In genomic region chr9:100266528-100267387, GRCm38 (mm10) we compare ENCODE assay signal across 15 mouse cellular contexts.
A peak's percentile ranks its signal among the peaks of the same experiment; 100 is the strongest.
DNase-seq lines count a peak whose midpoint lies in the region; ATAC-seq and TF ChIP-seq lines count a peak whose summit lies in the region.
"Had no signal": no experiment of that assay in that cellular context is flagged by ENCODE, and none has a peak within 500 bp of the region (broad histone marks: within the 10 kb centered on the region; RNA-seq: fewer than 3 reads in every experiment).

No protein-coding gene starts in this region.

- peak overlapping the region; percentile 25 for H3K4me3 ChIP-seq in forebrain, embryonic 13.5 days
- 0 out of 2 replicates have a peak overlapping the region, but pooled peaks have one; percentile 4 for H3K4me3 ChIP-seq in hindbrain, postnatal 0 days (ENCODE audit: low read length)
- H3K4me3 ChIP-seq in neural tube, embryonic 14.5 days (ENCODE audit: low read depth, low read length) = no peak overlapping the region
- H3K4me3 ChIP-seq: embryonic facial prominence, embryonic 15.5 days; liver, embryonic 15.5 days; stomach, embryonic 15.5 days had no signal

- no peak overlapping the region for H3K27ac ChIP-seq in forebrain, embryonic 13.5 days
- H3K27ac ChIP-seq in hindbrain, postnatal 0 days = no peak overlapping the region
- no peak overlapping the region for H3K27ac ChIP-seq in neural tube, embryonic 14.5 days (ENCODE audit: low read depth, low read length)
- H3K27ac ChIP-seq: embryonic facial prominence, embryonic 15.5 days; liver, embryonic 15.5 days; stomach, embryonic 15.5 days had no signal

- ATAC-seq in forebrain, embryonic 13.5 days = no peak
- no peak for ATAC-seq in hindbrain, postnatal 0 days
- ATAC-seq in neural tube, embryonic 14.5 days (ENCODE audit: low read depth) = no peak
- ATAC-seq in frontal cortex, adult (ENCODE audit: low TSS enrichment) = no peak
- ATAC-seq: intestine, postnatal 0 days had no signal

- TF ChIP-seq CTCF in hindbrain, postnatal 0 days (IDR thresholded peaks at IDR 0.05; ENCODE audit: low read depth) = no peak

- WGBS in forebrain, embryonic 13.5 days = 2% methylated on average over 16 of the region's 16 CpGs
- 20% methylated on average over 16 of the region's 16 CpGs for WGBS in hindbrain, postnatal 0 days
- WGBS in neural tube, embryonic 14.5 days = 14% methylated on average over 16 of the region's 16 CpGs

- H3K4me1 ChIP-seq in forebrain, embryonic 13.5 days = peaks cover 22% of the 10 kb centered on the region
- no peaks in the 10 kb centered on the region for H3K4me1 ChIP-seq in hindbrain, postnatal 0 days (ENCODE audit: insufficient read depth, low read length)
- H3K4me1 ChIP-seq in neural tube, embryonic 14.5 days (ENCODE audit: control insufficient read depth, insufficient read depth, low read length) = 0 out of 2 replicates have a peak, but pooled peaks cover 5% of the 10 kb centered on the region
- H3K4me1 ChIP-seq: embryonic facial prominence, embryonic 15.5 days; liver, embryonic 15.5 days; stomach, embryonic 15.5 days had no signal

- H3K9me3 ChIP-seq in forebrain, embryonic 13.5 days (replicated peaks) = no peaks in the 10 kb centered on the region
- no peaks in the 10 kb centered on the region for H3K9me3 ChIP-seq in hindbrain, postnatal 0 days (ENCODE audit: low read length)
- H3K9me3 ChIP-seq in neural tube, embryonic 14.5 days (ENCODE audit: control insufficient read depth, low read length) = no peaks in the 10 kb centered on the region
- H3K9me3 ChIP-seq: embryonic facial prominence, embryonic 15.5 days; liver, embryonic 15.5 days; stomach, embryonic 15.5 days had no signal

- H3K27me3 ChIP-seq in forebrain, embryonic 13.5 days = peaks cover 33% of the 10 kb centered on the region
- H3K27me3 ChIP-seq in hindbrain, postnatal 0 days (ENCODE audit: insufficient read depth, low read length) = peaks cover 4% of the 10 kb centered on the region; the same call in 1 of the 2 replicates
- no peaks in the 10 kb centered on the region for H3K27me3 ChIP-seq in neural tube, embryonic 14.5 days (ENCODE audit: control insufficient read depth, insufficient read depth, low read length)
- H3K27me3 ChIP-seq: embryonic facial prominence, embryonic 15.5 days; liver, embryonic 15.5 days; stomach, embryonic 15.5 days had no signal

- H3K36me3 ChIP-seq in forebrain, embryonic 13.5 days (ENCODE audit: poor library complexity, severe bottlenecking) = no peaks in the 10 kb centered on the region
- no peaks in the 10 kb centered on the region for H3K36me3 ChIP-seq in hindbrain, postnatal 0 days (ENCODE audit: insufficient read depth, low read length)
- H3K36me3 ChIP-seq in neural tube, embryonic 14.5 days (ENCODE audit: control insufficient read depth, insufficient read depth, low read length) = no peaks in the 10 kb centered on the region
- H3K36me3 ChIP-seq: embryonic facial prominence, embryonic 15.5 days; liver, embryonic 15.5 days; stomach, embryonic 15.5 days had no signal

- H3K9ac ChIP-seq in forebrain, embryonic 13.5 days = peak overlapping the region; percentile 26; the same call in 1 of the 2 replicates
- H3K9ac ChIP-seq in hindbrain, postnatal 0 days (replicated peaks; ENCODE audit: low read length) = no peak overlapping the region
- no peak overlapping the region for H3K9ac ChIP-seq in neural tube, embryonic 14.5 days (replicated peaks; ENCODE audit: low read depth, low read length)
- H3K9ac ChIP-seq: embryonic facial prominence, embryonic 15.5 days; liver, embryonic 15.5 days; stomach, embryonic 15.5 days had no signal

- H3K4me2 ChIP-seq in forebrain, embryonic 13.5 days = peak overlapping the region; percentile 53
- H3K4me2 ChIP-seq in hindbrain, postnatal 0 days (ENCODE audit: low read depth, low read length) = peak overlapping the region; percentile 41
- peak overlapping the region; percentile 7; the same call in 1 of the 2 replicates for H3K4me2 ChIP-seq in neural tube, embryonic 14.5 days (ENCODE audit: low read depth, low read length)
- H3K4me2 ChIP-seq: embryonic facial prominence, embryonic 15.5 days; liver, embryonic 15.5 days; stomach, embryonic 15.5 days had no signal

- DNase-seq in embryo, embryonic 11 days = peak; percentile 53
- DNase-seq in hindbrain, postnatal 0 days (ENCODE audit: low spot score) = peak; percentile 6
- no peak for DNase-seq in kidney, postnatal 14 days
- DNase-seq in right cerebral cortex, postnatal 4 days = no peak
- DNase-seq: adrenal gland, postnatal 14 days; cerebellum, adult 11-12 months; heart, postnatal 10 days; lung, postnatal 4 days had no signal

Comparison
In these comparisons a context has a peak if more than half of its experiments do, and no peak if none do; other contexts are left out.
1. DNase-seq: peak in embryo, embryonic 11 days (single experiment) and hindbrain, postnatal 0 days (single experiment); none in kidney, postnatal 14 days (single experiment) and right cerebral cortex, postnatal 4 days (single experiment).
2. Peak in every context shown above with its lines, with median percentiles within 50 percentile points of each other: H3K4me2 ChIP-seq.